Mouse (Mus musculus) neural tube, embryonic 10.5 days (tissue): ENCODE measurements around the gene Rbm5.

Experiments used
- DNase-seq: peaks from one replicate; pipeline ENCODE4 v3.0.0-alpha.2; 2017; ENCODE audit warnings: low spot score; ENCODE audit errors: extremely low spot score

The Rbm5 gene

GRCm38 (mm10) chr9:107701594-107701993 is 69.2 kb downstream of the Rbm5 start:
- DNase-seq = no peak

- DNase-seq = peak; percentile 43
Measured at GRCm38 (mm10) chr9:107700114-107700571, 70.7 kb downstream of the Rbm5 start.

DNA sequence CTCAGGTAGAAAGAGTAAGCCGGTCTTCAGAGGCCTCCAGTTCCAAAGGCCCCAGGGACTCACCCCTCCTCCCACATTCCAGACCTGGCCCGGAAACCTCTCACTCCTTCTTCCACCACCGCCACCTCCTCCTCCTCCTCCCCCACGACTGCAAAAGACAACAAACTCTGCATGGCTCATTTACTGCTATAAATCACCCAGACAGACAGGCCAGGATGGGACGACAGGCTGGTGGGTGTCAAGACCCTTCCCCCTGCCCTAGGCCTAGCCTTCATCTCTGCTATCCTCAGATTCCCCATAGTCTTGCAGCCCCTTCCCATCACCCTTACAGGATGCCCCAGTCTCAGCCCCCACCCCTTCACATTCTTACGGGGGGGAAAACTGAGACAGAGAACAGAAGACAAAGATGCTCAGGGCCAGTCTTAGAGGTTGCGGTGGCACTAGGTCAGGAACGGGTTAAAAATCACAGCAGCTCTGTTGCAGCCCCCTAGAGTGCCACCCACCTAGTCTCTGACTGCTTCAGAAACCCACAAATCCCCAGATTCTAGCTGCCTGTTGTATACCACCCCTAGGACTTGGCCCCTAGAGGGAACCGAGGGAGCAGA is 71.3 kb downstream of the Rbm5 start:
- DNase-seq = peak; percentile 71

DNA sequence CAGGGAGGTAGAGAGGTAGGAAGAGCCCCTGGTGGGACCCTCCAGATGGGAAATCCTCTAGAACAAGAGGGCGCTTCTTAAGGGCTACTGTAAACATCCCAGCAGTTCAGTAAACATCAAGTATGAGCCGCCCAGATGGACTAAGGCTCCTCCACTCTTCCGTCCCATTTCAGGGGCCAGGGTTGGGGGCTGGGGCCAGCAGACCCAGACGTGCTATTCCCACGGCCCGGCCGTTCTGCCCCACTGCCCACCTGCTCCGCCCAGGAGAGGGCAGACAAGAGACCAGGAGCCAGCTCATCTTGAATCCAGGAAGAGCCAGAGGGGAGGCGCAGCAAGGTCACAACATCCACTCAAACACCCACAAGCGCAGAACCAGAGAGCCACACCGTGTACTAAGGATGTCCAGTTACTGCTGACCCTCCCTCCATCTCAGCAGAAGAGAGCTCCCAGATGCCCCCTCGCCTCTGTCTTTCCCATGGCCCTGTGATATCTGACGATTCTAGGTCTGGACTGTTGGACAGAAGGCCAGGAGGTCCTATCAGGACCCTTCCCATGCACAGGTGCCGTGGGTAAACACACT is 72.1 kb downstream of the Rbm5 start:
- peak; percentile 65 for DNase-seq

- no peak for DNase-seq
Measured at GRCm38 (mm10) chr9:107697811-107698521, 72.8 kb downstream of the Rbm5 start.

GRCm38 (mm10) chr9:107696845-107697610 is 73.8 kb downstream of the Rbm5 start:
- DNase-seq = peak; percentile 44

DNA sequence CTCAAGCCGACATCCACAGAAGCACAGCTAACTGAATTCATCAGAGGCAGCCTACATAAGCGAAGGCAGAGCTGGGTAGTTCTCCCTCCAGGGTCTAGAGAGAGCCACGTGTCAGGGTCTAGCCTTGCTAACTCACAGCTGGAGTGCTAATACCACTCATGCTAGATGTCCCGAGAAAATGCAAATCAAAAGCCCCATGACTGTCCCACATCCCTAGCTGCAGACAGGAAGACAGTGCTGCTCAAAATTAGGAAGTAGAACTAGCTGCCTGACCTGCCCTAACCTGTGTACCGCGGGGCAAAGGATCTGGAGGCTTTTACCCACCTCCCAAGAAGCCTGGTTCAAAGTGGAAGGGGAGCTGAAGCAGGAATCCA is 74.7 kb downstream of the Rbm5 start:
- no peak for DNase-seq

DNA sequence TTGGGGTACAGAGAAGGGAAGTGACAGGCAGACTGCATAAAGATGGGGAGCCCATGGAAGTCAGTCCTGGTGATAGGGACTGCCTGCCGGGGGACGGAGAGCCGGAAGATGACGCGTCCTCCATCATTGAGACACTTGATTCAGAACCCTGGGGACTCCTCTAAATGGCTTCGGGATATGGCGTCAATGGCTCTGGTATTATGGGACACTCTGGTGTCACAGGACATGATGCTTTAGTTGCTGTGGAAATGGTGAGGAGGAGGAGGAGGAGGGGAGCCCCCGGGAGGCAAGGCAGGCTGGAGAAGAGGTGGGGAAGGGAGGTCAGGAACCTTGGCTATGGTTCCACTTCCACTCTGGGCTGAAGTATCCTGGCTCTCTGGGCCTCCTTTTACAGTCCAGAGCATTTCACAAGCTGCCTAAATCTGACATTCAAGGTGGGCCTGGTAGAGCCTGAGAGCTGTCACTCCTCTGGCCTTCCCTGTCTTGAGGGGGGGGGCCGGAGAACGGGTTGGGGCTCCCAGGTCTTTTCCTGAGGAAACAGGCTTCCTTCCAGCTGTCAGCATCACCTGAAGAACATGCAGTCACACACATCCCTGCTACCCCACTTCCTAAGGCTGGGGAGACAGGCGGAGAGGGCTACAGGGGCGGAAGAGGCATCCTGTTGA is 75.2 kb downstream of the Rbm5 start:
- DNase-seq = no peak

GRCm38 (mm10) chr9:107694627-107695026 is 76.2 kb downstream of the Rbm5 start:
- DNase-seq = no peak

DNA sequence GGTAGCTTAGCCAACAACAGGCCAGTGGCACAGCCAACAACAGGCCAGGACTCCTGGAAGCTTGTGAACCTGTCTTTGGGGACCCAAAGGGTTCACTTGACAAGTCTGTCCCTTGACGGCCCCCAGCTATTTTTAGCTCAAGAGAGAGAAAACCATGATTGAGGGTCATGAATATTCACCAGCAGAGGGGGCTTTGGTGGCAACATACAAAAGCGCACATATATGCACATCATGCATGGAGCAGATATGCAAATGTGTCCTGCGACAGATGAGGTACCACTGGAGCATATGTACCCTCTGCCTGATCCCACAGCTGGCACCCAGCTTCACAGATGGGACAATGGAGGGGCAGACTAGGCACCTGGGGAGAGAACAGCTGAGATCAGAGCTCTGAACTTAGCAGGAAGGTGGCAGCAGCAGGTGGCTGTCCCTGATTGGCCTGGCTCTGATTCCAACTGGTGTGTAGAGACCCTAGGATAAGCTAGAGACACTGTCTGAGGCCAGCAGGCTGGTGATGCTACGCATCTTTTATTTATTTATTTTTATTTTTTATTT is 77.3 kb downstream of the Rbm5 start:
- no peak for DNase-seq

DNA sequence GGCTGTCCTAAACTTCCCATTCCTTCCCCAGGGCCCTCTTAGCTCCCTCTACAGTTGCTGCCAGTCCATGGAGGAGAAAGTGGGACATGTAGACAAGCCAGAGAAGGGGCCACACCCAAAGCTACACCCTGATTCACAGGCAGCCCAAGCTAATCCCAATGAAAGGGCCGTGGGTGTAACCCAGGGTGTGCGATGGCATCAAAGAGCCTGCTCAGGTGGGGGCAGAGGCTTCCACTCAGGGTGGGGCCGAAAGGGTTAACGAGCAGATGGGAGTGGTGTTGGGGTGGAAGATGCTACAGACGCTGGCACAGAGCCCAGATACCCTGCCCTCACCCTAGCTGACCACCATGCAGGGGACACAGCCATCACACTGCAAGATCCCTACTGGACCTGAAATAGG is 78.0 kb downstream of the Rbm5 start:
- no peak for DNase-seq

DNA sequence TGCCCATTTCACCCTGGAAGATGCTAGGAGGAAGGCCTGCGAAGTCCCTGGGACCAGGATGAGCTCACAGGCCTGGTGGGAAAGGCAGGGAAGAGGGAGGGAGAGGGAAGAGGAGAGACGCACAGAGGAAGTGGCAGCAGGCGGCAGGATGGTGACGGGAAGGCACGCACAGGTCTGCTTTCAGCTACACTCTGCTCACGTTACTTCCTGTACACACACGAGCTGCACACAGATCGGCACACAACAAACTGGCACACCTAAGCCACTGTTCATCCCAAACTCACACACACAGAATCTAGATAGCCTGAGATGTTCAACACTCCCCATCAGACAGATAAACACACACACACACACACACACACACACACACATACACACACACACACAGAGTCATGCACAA is 80.4 kb downstream of the Rbm5 start:
- no peak for DNase-seq
